Mouse (Mus musculus) central nervous system, embryonic 11.5 days (tissue): ENCODE data around the gene 1700066M21Rik. TPM values are rescaled to one million over a fixed set of nuclear protein-coding genes. Genes with fewer than 3 reads are reported as not detected.

Source experiments
- polyA plus RNA-seq: library from polyadenylated mRNA; depleted of rRNA; stranded (reverse); fragments of >200 nt; gene quantifications from 2 replicates; pipeline ENCODE4 v1.2.3, GENCODE M21; 2012; rRNA removed

The 1700066M21Rik gene
- 5.0 and 7.7 TPM in 2 replicates for polyA plus RNA-seq

GRCm38 (mm10) chr1:57377376-57378341 is at the start of gene 1700066M21Rik:
Gene 1700066M21Rik (plus strand): TSS chr1:57377620.

GRCm38 (mm10) chr1:57406187-57407151 is 29.0 kb downstream of the 1700066M21Rik start, which contains the start of the genes Maip1 and Tyw5:
Gene Maip1 (plus strand): TSS chr1:57406328.
Gene Tyw5 (minus strand): TSS chr1:57407101.

Other genes with a start within 250 kb of the 1700066M21Rik start
- gene Maip1, start 28.7 kb downstream of the 1700066M21Rik start, polyA plus RNA-seq, result 10.1 and 10.8 TPM in 2 replicates
- gene Tyw5, start 29.5 kb downstream of the 1700066M21Rik start, polyA plus RNA-seq, result 23.8 and 26.1 TPM in 2 replicates